In the genomic region with DNA sequence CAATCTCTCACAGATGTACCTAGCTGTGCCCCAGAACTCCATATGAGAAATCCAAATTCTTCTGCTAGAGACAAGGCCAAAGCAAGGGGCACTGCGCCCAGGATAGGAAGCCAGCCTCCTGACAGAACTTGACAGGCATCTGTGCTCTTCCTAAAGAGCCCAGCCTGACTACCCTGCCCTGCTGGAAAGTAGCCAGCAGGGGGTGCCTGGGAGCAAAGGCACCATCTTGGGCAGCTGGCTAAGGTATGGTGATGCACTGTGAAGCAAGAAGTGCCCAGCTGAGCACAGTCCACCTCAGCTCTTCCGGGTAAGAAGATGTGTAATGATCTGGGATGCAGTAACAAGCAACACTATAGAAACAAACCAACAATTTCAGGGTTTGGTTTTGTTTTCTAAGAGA, we compare ENCODE assay signal across 14 mouse cellular contexts.
DNase-seq lines count a peak whose midpoint lies in the region; ATAC-seq and TF ChIP-seq lines count a peak whose summit lies in the region.
"Had no signal": no experiment of that assay in that cellular context is flagged by ENCODE, and none has a peak within 500 bp of the region (broad histone marks: within the 10 kb centered on the region; RNA-seq: fewer than 3 reads in every experiment).

No protein-coding gene starts in this region.

- peak; percentile 45 for DNase-seq in CD4-positive, CD25-positive, alpha-beta regulatory T cell, adult 2 months (ENCODE audit: low read depth, low spot score)
- no peak for DNase-seq in lung, postnatal 0 days (ENCODE audit: low spot score)
- DNase-seq in lung, postnatal 10 days, result no peak
- peak; percentile 43 for DNase-seq in ZHBTc4 (ENCODE audit: low read depth, low spot score)
- DNase-seq in thymus, postnatal 36 days, result peak; percentile 15 to 16
- DNase-seq in c-Kit-positive CD71-positive TER-119-positive erythroid progenitor cells, embryonic 14.5 days (ENCODE audit: low spot score), result no peak
- no peak for DNase-seq in adrenal gland, adult 2 months
- DNase-seq: adrenal gland, adult 8-10 months; heart, postnatal 10 days; layer of hippocampus, adult 9-11 months had no signal

- peak; percentile 55 for TF ChIP-seq CTCF in lung, postnatal 0 days (IDR thresholded peaks at IDR 0.05)

- 86% methylated on average over 2 of the region's 2 CpGs for WGBS in lung, postnatal 0 days

- H3K4me3 ChIP-seq in lung, postnatal 0 days (ENCODE audit: low read depth, low read length), result no peak overlapping the region
- H3K4me3 ChIP-seq: embryonic facial prominence, embryonic 13.5 days; forebrain, embryonic 10.5 days had no signal

- H3K27me3 ChIP-seq in lung, postnatal 0 days (replicated peaks; ENCODE audit: insufficient read depth, low read length), result no peaks in the 10 kb centered on the region
- H3K27me3 ChIP-seq: embryonic facial prominence, embryonic 13.5 days had no signal

- H3K9me3 ChIP-seq in lung, postnatal 0 days (ENCODE audit: low read length), result no peaks in the 10 kb centered on the region
- H3K9me3 ChIP-seq: forebrain, embryonic 10.5 days had no signal

- ATAC-seq in CD4-positive, CD25-positive, alpha-beta regulatory T cell, adult 4 months, result no peak
- ATAC-seq in lung, postnatal 0 days, result no peak
- ATAC-seq: hindbrain, postnatal 0 days had no signal

- no peak overlapping the region for H3K27ac ChIP-seq in lung, postnatal 0 days (ENCODE audit: low read length)
- H3K27ac ChIP-seq: embryonic facial prominence, embryonic 13.5 days; forebrain, embryonic 10.5 days; hindbrain, postnatal 0 days had no signal

- no peak for TF ChIP-seq EP300 in lung, postnatal 0 days (IDR thresholded peaks at IDR 0.05)

- H3K36me3 ChIP-seq in lung, postnatal 0 days (ENCODE audit: insufficient read depth, low read length), result no peaks in the 10 kb centered on the region
- H3K36me3 ChIP-seq: embryonic facial prominence, embryonic 13.5 days; forebrain, embryonic 10.5 days had no signal

- no peak overlapping the region for H3K4me2 ChIP-seq in lung, postnatal 0 days (replicated peaks; ENCODE audit: low read depth, low read length)
- H3K4me2 ChIP-seq: embryonic facial prominence, embryonic 13.5 days had no signal

- no peaks in the 10 kb centered on the region for H3K4me1 ChIP-seq in lung, postnatal 0 days (ENCODE audit: insufficient read depth, low read depth, low read length)
- H3K4me1 ChIP-seq: embryonic facial prominence, embryonic 13.5 days; forebrain, embryonic 10.5 days had no signal

- H3K9ac ChIP-seq in lung, postnatal 0 days (replicated peaks; ENCODE audit: low read depth), result no peak overlapping the region
- H3K9ac ChIP-seq: embryonic facial prominence, embryonic 13.5 days had no signal

Comparison
In these comparisons a context has a peak if more than half of its experiments do, and no peak if none do; other contexts are left out.
1. DNase-seq: peak in CD4-positive, CD25-positive, alpha-beta regulatory T cell, adult 2 months (single experiment), ZHBTc4 (single experiment) and thymus, postnatal 36 days (2 of 2); none in lung, postnatal 0 days (single experiment), lung, postnatal 10 days (single experiment), c-Kit-positive CD71-positive TER-119-positive erythroid progenitor cells, embryonic 14.5 days (single experiment) and adrenal gland, adult 2 months (single experiment).